Mouse (Mus musculus): Measurements from ENCODE around the gene Gm37240.

DNA sequence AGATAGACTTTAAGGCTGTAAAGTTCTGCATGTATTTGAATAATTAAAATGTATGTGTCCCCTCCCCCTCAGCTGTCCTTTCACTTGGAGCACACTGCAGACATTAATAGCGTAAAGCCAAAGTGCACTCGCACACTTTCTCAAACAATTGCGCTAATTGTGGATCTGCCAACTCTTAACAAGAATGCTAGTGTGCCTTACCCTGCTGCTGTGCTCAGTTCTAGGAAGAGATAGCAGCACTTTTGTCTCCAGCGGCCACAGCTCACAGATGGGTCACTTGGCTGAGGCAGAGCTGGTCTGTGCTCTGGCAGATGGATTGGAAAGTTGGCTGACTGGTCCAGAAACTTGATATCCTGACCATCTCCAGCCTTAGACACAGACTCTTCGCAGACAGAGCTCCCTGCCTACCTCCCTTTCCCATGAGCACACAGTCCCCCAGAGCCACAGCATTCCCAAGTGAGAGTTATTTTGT, 40.9 kb upstream of the Gm37240 start:
- TF ChIP-seq POLR2A (IDR thresholded peaks at IDR 0.05; ENCODE audit: borderline replicate concordance, control insufficient read depth, low read depth, low read length) (no peak), CTCF (IDR thresholded peaks at IDR 0.05; ENCODE audit: control insufficient read depth, insufficient read depth, low read length) (no peak)
